Mouse (Mus musculus) ES-E14 (cell line): ENCODE measurements at regions not wholly inside any gene's neighbourhood (a gene's known extent, or its start where the extent isn't known, plus 50 kb on each side); places are given as distances from the start of the nearest gene placed in this dataset.

ENCODE experiments used
- HCFC1 ChIP-seq: IDR thresholded peaks from 2 replicates; pipeline ENCODE4 v1.6.1; 2012; ENCODE audit warnings: low read length, inconsistent platforms, borderline replicate concordance; ENCODE audit not compliant: insufficient read depth
- ZC3H11A ChIP-seq: IDR thresholded peaks from 2 replicates; pipeline ENCODE4 v1.6.1; 2012; ENCODE audit warnings: low read depth, mild to moderate bottlenecking, inconsistent platforms, low read length, borderline replicate concordance

- TF ChIP-seq HCFC1 (no peak), ZC3H11A (no peak)
Measured at GRCm38 (mm10) chr12:94755754-94756153, 936.3 kb upstream of the Flrt2 start.
